Mouse (Mus musculus) spleen, adult 2 months (tissue): ENCODE data around the gene Clasrp. TPM values are rescaled to one million over a fixed set of nuclear protein-coding genes. Genes with fewer than 3 reads are reported as not detected.

Experiments used
- DNase-seq, 2 experiments: peaks; one replicate each; pipeline versions ENCODE4 v3.0.0 to v3.0.0-alpha.2; 2012 to 2021; ENCODE audit warnings: low spot score in 2 of 2, low read depth in 1 of 2
- H3K27ac ChIP-seq: fragments of 200-500 bp; 2 replicates; pipeline ENCODE4 v1.5.1; 2012; ENCODE audit warnings: low read length, inconsistent platforms; ENCODE audit not compliant: insufficient read depth
- H3K27me3 ChIP-seq: fragments of 200-500 bp; 2 replicates; pipeline ENCODE4 v1.6.1; 2012; ENCODE audit warnings: mild to moderate bottlenecking, moderate library complexity, low read length, inconsistent platforms; ENCODE audit not compliant: control insufficient read depth, insufficient read depth
- H3K36me3 ChIP-seq: fragments of 200-500 bp; 2 replicates; pipeline ENCODE4 v1.6.1; 2012; ENCODE audit warnings: mild to moderate bottlenecking, low read length, inconsistent platforms; ENCODE audit not compliant: control insufficient read depth, insufficient read depth
- H3K4me1 ChIP-seq: fragments of 200-500 bp; 2 replicates; pipeline ENCODE4 v1.6.1; 2011; ENCODE audit warnings: inconsistent platforms; ENCODE audit not compliant: control insufficient read depth, insufficient read depth, insufficient read length
- H3K4me3 ChIP-seq: fragments of 200-500 bp; 2 replicates; pipeline ENCODE4 v1.5.1; 2011; ENCODE audit warnings: mild to moderate bottlenecking, inconsistent platforms; ENCODE audit not compliant: insufficient read depth, insufficient read length; ENCODE audit errors: extremely low read depth
- CTCF ChIP-seq: fragments of 200-500 bp; IDR thresholded peaks from 2 replicates; pipeline ENCODE4 v1.5.1; 2011; ENCODE audit warnings: mild to moderate bottlenecking, inconsistent platforms; ENCODE audit not compliant: insufficient read depth, insufficient read length, insufficient replicate concordance; ENCODE audit errors: extremely low read depth
- POLR2A ChIP-seq: fragments of 200-500 bp; IDR thresholded peaks from 2 replicates; pipeline ENCODE4 v1.6.1; 2011; ENCODE audit warnings: low read depth, low read length, inconsistent platforms
- WGBS: fragments of 180-500 bp; shearing (Covaris S2); methylation state at CpG from one replicate; pipeline ENCODE4 v1.1.7; 2018; 5-methylcytosine and 5-hydroxymethylcytosine counted together
- polyA plus RNA-seq: library from polyadenylated mRNA; depleted of rRNA; stranded (reverse); fragments of >200 nt; gene quantifications from 2 replicates; pipeline ENCODE4 v1.2.3, GENCODE M21; 2012

Gene Clasrp
- polyA plus RNA-seq, 1 experiment = 102 TPM

GRCm38 (mm10) chr7:19563884-19564283 is 40.4 kb downstream of the Clasrp start:
- H3K27ac ChIP-seq = peak overlapping the region; percentile 11; the same call in 1 of the 2 replicates
- peaks cover 8% of the 10 kb centered on the region for H3K36me3 ChIP-seq
- H3K4me1 ChIP-seq = peaks cover 14% of the 10 kb centered on the region; the same call in 1 of the 2 replicates
- no peaks in the 10 kb centered on the region for H3K27me3 ChIP-seq
- 76% methylated on average over 3 of the region's 3 CpGs for WGBS
- H3K4me3 ChIP-seq = no peak overlapping the region
- TF ChIP-seq CTCF (no peak), POLR2A (no peak)
- DNase-seq = no peak

GRCm38 (mm10) chr7:19562643-19563410 is 41.5 kb downstream of the Clasrp start, which contains the start of gene Ppp1r37:
Gene Ppp1r37 (minus strand): TSS chr7:19563076.
- no peaks in the 10 kb centered on the region for H3K27me3 ChIP-seq
- 9% methylated on average over 19 of the region's 19 CpGs for WGBS
- TF ChIP-seq CTCF = no peak
- no peak for TF ChIP-seq POLR2A
- H3K36me3 ChIP-seq = peaks cover 8% of the 10 kb centered on the region
- no peak for DNase-seq
- H3K4me1 ChIP-seq = peaks cover 14% of the 10 kb centered on the region; the same call in 1 of the 2 replicates
- peak within 1 kb of the TSS; percentile 90 for H3K27ac ChIP-seq
- peak within 1 kb of the TSS; percentile 82 for H3K4me3 ChIP-seq

- peak; percentile 81 to 90 for DNase-seq
- WGBS = under 1% methylated on average over 99 of the region's 102 CpGs
- peak overlapping the region; percentile 90 for H3K27ac ChIP-seq
- H3K27me3 ChIP-seq = no peaks in the 10 kb centered on the region
- no peak for TF ChIP-seq CTCF
- no peak for TF ChIP-seq POLR2A
- peaks cover 8% of the 10 kb centered on the region for H3K36me3 ChIP-seq
- H3K4me1 ChIP-seq = peaks cover 14% of the 10 kb centered on the region; the same call in 1 of the 2 replicates
- peak overlapping the region; percentile 82 for H3K4me3 ChIP-seq
Observed at GRCm38 (mm10) chr7:19561765-19562642, 42.3 kb downstream of the Clasrp start.

GRCm38 (mm10) chr7:19561431-19561764 is 42.9 kb downstream of the Clasrp start:
- H3K27me3 ChIP-seq = no peaks in the 10 kb centered on the region
- peaks cover 14% of the 10 kb centered on the region; the same call in 1 of the 2 replicates for H3K4me1 ChIP-seq
- DNase-seq = no peak
- H3K4me3 ChIP-seq = peak overlapping the region; percentile 82
- peak overlapping the region; percentile 90; the same call in 1 of the 2 replicates for H3K27ac ChIP-seq
- WGBS = under 1% methylated on average over 11 of the region's 11 CpGs
- H3K36me3 ChIP-seq = peaks cover 8% of the 10 kb centered on the region
- no peak for TF ChIP-seq POLR2A
- no peak for TF ChIP-seq CTCF

DNA sequence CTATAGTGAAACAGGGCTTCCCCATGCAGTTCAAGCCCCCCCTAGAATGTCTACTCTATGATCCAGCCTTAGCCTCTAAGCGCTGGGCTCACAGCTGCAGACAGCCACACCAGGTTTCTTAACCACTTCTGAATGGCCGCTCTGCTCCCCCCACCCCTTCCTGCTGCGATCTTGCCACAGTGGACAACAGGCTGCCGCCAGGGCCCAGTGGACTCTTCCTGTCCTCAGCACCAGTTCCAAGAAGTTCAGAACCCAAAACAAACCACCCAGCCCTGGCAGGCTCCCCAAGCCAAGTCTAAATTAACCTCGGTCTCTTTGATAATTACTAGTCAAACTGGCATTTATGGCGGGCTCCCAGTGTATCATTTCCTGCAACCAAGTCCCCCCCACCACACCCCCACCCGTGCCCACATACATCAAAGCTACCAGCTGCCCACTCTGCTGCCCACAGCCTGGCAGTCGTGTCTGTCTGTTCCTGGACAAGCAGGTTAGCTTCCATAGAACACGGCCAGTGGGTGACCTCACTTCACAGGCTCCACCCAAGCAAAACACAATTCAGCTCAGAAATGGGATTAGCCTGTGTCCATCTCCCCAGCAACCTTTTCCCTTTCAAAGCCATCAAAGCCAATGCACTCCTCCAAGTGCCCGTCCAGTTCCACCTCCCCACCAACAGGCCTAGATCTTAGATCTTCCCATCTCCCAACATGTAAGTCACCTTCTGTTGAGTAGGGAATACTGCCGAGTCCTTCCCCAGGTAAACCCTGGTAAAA is 43.6 kb downstream of the Clasrp start:
- TF ChIP-seq CTCF (no peak), POLR2A (no peak)
- 9% methylated on average over 11 of the region's 11 CpGs for WGBS
- H3K4me1 ChIP-seq = peaks cover 14% of the 10 kb centered on the region; the same call in 1 of the 2 replicates
- no peak overlapping the region for H3K27ac ChIP-seq
- peaks cover 8% of the 10 kb centered on the region for H3K36me3 ChIP-seq
- no peaks in the 10 kb centered on the region for H3K27me3 ChIP-seq
- DNase-seq = no peak
- peak overlapping the region; percentile 82 for H3K4me3 ChIP-seq

DNA sequence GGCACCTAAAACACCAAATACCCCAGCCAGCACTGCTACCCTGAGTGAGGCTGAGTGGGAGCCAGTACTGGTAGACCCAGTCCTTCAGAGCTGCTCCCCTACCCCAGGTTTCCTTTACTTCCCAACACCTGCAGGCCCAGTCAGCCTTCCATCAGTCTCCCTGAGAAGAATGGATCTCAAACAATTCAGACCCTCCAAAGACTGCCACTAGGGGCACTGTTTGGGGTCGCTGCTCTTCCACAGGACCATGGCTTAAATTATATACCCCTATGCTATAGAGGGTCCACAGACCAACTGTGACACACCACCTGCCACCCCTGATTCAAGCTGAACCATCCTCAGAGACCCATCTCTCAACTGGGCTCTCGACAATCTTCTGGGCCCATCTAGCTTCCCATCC is 45.3 kb downstream of the Clasrp start:
- DNase-seq = no peak
- Histone ChIP-seq H3K27me3 (no peaks in the 10 kb centered on the region), H3K4me1 (peaks cover 14% of the 10 kb centered on the region; the same call in 1 of the 2 replicates), H3K36me3 (no peaks in the 10 kb centered on the region; the same call in 1 of the 2 replicates), H3K27ac (no peak overlapping the region), H3K4me3 (no peak overlapping the region)
- TF ChIP-seq CTCF = peak; percentile 41; the same call in 1 of the 2 replicates
- no peak for TF ChIP-seq POLR2A
- WGBS = 70% methylated on average over 2 of the region's 2 CpGs
